Mouse (Mus musculus) MEL (cell line): Measurements from ENCODE around the gene Arglu1. TPM values are rescaled to one million over a fixed set of nuclear protein-coding genes. Genes with fewer than 3 reads are reported as not detected.

Source experiments
- DNase-seq: peaks from one replicate; pipeline ENCODE4 v3.0.0; 2011; ENCODE audit warnings: low read depth, low spot score
- H3K27ac ChIP-seq: 2 replicates; pipeline ENCODE4 v1.5.1; 2012; ENCODE audit warnings: low read depth, mild to moderate bottlenecking, control low read depth, low read length, moderate library complexity; ENCODE audit not compliant: control insufficient read depth
- H3K27me3 ChIP-seq, 2 experiments: fragments of 150-350 bp in 1 of 2; sonication (generic) in 1 of 2; 2 replicates each; pipeline ENCODE4 v1.6.1; 2012; ENCODE audit warnings: low read length in 2 of 2, mild to moderate bottlenecking in 2 of 2, improper control_type of control experiment in 1 of 2, moderate library complexity in 1 of 2; ENCODE audit not compliant: insufficient read depth in 2 of 2, control insufficient read depth in 1 of 2
- H3K36me3 ChIP-seq, 2 experiments: 2 replicates each; pipeline ENCODE4 v1.6.1; 2012 to 2014; ENCODE audit warnings: low read length in 2 of 2, improper control_type of control experiment in 1 of 2, inconsistent platforms in 1 of 2, mild to moderate bottlenecking in 1 of 2; ENCODE audit not compliant: insufficient read depth in 2 of 2, control insufficient read depth in 1 of 2
- H3K4me1 ChIP-seq, 2 experiments: fragments of 150-350 bp in 1 of 2; sonication (generic) in 1 of 2; 2 replicates each; pipeline ENCODE4 v1.6.1; 2012; ENCODE audit warnings: low read length in 2 of 2, improper control_type of control experiment in 1 of 2, mild to moderate bottlenecking in 1 of 2; ENCODE audit not compliant: insufficient read depth in 2 of 2, control insufficient read depth in 1 of 2
- H3K4me3 ChIP-seq, 2 experiments: fragments of 150-350 bp in 1 of 2; sonication (generic) in 1 of 2; 2 replicates each; pipeline ENCODE4 v1.5.1; 2012; ENCODE audit warnings: low read depth in 2 of 2, low read length in 2 of 2, mild to moderate bottlenecking in 2 of 2, moderate library complexity in 2 of 2, control low read depth in 1 of 2, improper control_type of control experiment in 1 of 2; ENCODE audit not compliant: control insufficient read depth in 1 of 2, insufficient read depth in 1 of 2
- H3K79me2 ChIP-seq: 2 replicates; pipeline ENCODE4 v1.6.1; 2012; ENCODE audit warnings: mild to moderate bottlenecking, low read length, moderate library complexity; ENCODE audit not compliant: control insufficient read depth, poor library complexity, insufficient read depth
- H3K9ac ChIP-seq: 2 replicates; pipeline ENCODE4 v1.6.1; 2012; ENCODE audit warnings: low read depth, mild to moderate bottlenecking, control low read depth, low read length, moderate library complexity; ENCODE audit not compliant: control insufficient read depth, poor library complexity, severe bottlenecking
- H3K9me3 ChIP-seq: fragments of 150-350 bp; sonication (generic); replicated peaks from 2 replicates; pipeline ENCODE4 v1.6.1; 2012; ENCODE audit warnings: mild to moderate bottlenecking, low read length, improper control_type of control experiment, moderate library complexity; ENCODE audit not compliant: insufficient read depth
- E2F4 ChIP-seq: IDR thresholded peaks from 2 replicates; pipeline ENCODE4 v1.6.1; 2011; ENCODE audit warnings: low read depth, low read length, improper control_type of control experiment, borderline replicate concordance
- HCFC1 ChIP-seq: IDR thresholded peaks from 2 replicates; pipeline ENCODE4 v1.6.1; 2012; ENCODE audit warnings: low read depth, mild to moderate bottlenecking, inconsistent platforms, low read length, improper control_type of control experiment, moderate library complexity
- JUND ChIP-seq: IDR thresholded peaks from 2 replicates; pipeline ENCODE4 v1.6.1; 2011; ENCODE audit warnings: low read depth, mild to moderate bottlenecking, improper control_type of control experiment, low read length
- MAFK ChIP-seq: IDR thresholded peaks from 2 replicates; pipeline ENCODE4 v1.6.1; 2011; ENCODE audit warnings: low read depth, mild to moderate bottlenecking, low read length, improper control_type of control experiment, borderline replicate concordance
- MAX ChIP-seq: IDR thresholded peaks from 2 replicates; pipeline ENCODE4 v1.6.1; 2011; ENCODE audit warnings: low read length, improper control_type of control experiment
- MYB ChIP-seq: IDR thresholded peaks from 2 replicates; pipeline ENCODE4 v1.6.1; 2011; ENCODE audit warnings: mild to moderate bottlenecking, low read depth, low read length, improper control_type of control experiment
- MYC ChIP-seq: IDR thresholded peaks from 2 replicates; pipeline ENCODE4 v1.6.1; 2011; ENCODE audit warnings: low read depth, mild to moderate bottlenecking, low read length, improper control_type of control experiment, moderate library complexity
- NRF1 ChIP-seq: IDR thresholded peaks from 2 replicates; pipeline ENCODE4 v1.6.1; 2014; ENCODE audit warnings: low read depth, mild to moderate bottlenecking, inconsistent platforms, low read length, improper control_type of control experiment, moderate library complexity; ENCODE audit not compliant: poor library complexity, insufficient read depth, severe bottlenecking
- SIN3A ChIP-seq: IDR thresholded peaks from 2 replicates; pipeline ENCODE4 v1.6.1; 2012; ENCODE audit warnings: low read length, improper control_type of control experiment, inconsistent platforms
- SMC3 ChIP-seq: IDR thresholded peaks from 2 replicates; pipeline ENCODE4 v1.6.1; 2011; ENCODE audit warnings: low read depth, low read length, improper control_type of control experiment
- UBTF ChIP-seq: IDR thresholded peaks from 2 replicates; pipeline ENCODE4 v1.6.1; 2012; ENCODE audit warnings: low read depth, mild to moderate bottlenecking, inconsistent platforms, low read length, improper control_type of control experiment, moderate library complexity, borderline replicate concordance; ENCODE audit not compliant: insufficient read depth
- polyA plus RNA-seq, 2 experiments: library from polyadenylated mRNA; stranded (reverse) in 1 of 2; unstranded in 1 of 2; fragments of >175 nt in 1 of 2; fragments of >200 nt in 1 of 2; gene quantifications; 2 replicates each; pipeline versions ENCODE4 v1.2.1 to v1.2.4; 2012; ENCODE audit warnings: low replicate concordance in 2 of 2, low read depth in 1 of 2; ENCODE audit not compliant: insufficient read length in 2 of 2, insufficient read depth in 1 of 2, missing spikeins in 1 of 2
- total RNA-seq: library from RNA; depleted of rRNA; stranded (reverse); fragments of 300-350 nt; gene quantifications from 2 replicates; pipeline ENCODE4 v1.2.3, GENCODE M21; 2012; rRNA removed

Arglu1 gene
- total and polyA plus RNA-seq, 3 experiments, result 35.3 to 104 TPM; not detected in 1

DNA sequence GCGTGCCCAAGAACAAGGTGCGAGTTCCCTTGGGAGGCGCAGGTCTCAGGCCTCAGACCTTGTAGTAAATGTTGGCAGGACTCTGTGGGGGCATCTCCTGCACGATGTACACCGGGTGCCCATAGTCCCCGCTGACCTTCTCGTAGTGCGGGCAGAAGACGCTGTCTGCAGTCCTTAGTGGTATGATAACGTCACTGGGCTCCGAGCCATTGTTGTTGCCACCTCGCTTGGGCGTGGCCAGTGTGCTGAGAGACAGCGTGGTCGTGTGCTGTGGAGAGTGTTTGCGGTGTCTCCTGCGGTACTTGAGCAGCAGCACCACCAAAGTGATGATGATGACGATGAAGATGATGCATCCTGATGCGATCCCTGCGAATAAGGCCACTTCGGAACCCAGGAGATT is 69.8 kb downstream of the Arglu1 start (continued):
- TF ChIP-seq SMC3, result no peak

DNA sequence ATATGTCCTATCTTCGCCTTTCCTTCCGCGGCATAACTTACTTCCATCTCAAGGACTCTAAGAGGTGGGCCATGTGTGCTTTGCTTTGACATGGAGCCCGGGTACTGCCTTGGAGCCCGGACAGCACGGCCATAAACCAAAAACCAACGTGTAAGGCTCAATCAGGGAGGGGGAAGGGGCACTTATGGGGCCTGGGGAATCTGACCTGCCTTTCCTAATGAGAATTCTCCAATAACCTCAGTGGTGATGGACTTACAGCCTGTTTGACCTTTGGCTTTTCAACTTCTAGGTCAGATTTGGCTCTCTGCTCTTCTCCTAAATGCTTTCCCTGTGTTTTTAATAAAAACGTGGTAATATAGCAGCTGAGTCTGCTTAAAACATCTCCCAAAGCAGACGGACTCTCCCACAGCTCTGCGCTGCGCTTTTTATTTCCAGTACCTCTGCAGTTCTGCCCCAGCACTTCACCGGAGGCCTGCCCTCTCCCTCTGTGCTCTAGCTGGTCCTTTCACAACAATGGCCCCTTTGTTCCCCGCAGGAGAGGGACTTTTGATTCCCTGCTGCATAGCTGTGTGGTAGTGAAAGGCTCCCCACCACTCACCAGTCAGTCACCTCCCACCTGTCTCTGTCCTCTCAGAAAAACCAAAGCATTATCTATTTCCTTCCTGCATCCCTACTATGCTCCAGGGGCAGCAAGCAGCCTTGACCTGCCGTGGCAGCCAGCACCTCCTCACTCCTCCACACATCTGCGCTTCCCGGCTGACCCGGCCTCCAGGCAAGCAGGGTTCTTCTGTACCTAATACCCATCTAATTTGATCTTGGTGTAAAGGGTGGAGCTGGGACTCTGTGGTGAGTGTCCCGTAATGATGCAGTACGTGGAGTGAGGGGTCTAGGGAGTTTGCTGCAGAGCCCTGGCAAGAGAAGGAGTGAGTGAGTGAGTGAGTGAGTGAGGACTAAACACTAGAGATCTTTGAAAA is 70.8 kb downstream of the Arglu1 start:
- H3K4me1 ChIP-seq, result no peaks in the 10 kb centered on the region
- DNase-seq, result no peak
- H3K36me3 ChIP-seq, result no peaks in the 10 kb centered on the region
- H3K9me3 ChIP-seq, result no peaks in the 10 kb centered on the region
- no peaks in the 10 kb centered on the region for H3K27me3 ChIP-seq
- TF ChIP-seq MYB (no peak), MAX (no peak), MYC (no peak), E2F4 (no peak), NRF1 (no peak), MAFK (no peak), SMC3 (no peak), UBTF (no peak), HCFC1 (no peak), SIN3A (no peak), JUND (no peak)
- TF ChIP-seq, all 39 proteins: peak for 0
- Histone ChIP-seq H3K27ac (no peak overlapping the region), H3K9ac (no peak overlapping the region), H3K79me2 (no peaks in the 10 kb centered on the region), H3K4me3 (no peak overlapping the region)

Other genes with a start within 250 kb of the Arglu1 start
- gene Efnb2, start 29.3 kb downstream of the Arglu1 start, total RNA-seq, result 0.12 and 0.13 TPM in 2 replicates
- gene Efnb2, start 29.3 kb downstream of the Arglu1 start, polyA plus RNA-seq, result under 1 TPM in 1 of 2 experiments, not detected in 1; 0.19 TPM